Mouse (Mus musculus) spleen, postnatal 10 days (tissue): Measurements from ENCODE around the gene Prtg.

Experiments
- DNase-seq, 2 experiments: peaks; one replicate each; pipeline ENCODE4 v3.0.0; 2021 to 2022; ENCODE audit warnings: low spot score in 2 of 2

Prtg gene

DNA sequence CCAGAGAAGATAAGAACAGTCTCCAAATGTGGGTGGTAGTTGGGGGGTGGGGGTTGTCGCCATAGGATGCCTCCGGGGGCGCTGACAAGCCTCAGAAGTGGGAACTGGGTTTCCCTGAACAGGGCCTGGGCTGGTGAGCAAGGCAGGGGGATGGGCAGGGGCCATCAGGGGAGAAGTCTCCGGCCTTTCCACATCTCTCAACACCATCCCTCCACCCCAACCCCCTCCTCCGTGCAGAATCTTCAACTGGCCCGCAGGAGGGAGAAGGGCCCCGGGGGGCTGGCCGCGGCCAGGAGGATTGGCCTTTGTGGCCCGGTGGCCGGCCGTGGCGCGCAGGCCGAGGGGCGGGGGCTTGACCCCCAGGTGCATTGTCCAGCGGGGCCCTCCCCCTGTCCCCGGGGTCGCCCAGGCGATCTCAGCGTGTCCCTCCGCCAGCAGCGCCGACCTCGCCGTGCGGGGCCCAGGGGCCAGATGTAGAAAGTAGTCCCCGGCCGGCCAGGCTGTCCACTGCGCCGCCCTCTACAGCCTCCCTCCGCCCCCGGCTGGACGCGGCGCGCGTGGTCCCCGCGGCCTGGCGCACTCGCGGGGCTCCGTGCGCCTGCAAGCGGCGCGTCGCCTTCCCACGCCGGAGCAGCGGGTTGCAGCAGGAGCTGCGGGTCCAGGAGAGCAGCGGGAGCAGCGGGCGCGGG is at the start of gene Prtg:
Prtg (plus strand) TSS at position 144 of the 689 bp plus-strand sequence.
- DNase-seq, result peak in 1 of 2 experiments; percentile 15

DNA sequence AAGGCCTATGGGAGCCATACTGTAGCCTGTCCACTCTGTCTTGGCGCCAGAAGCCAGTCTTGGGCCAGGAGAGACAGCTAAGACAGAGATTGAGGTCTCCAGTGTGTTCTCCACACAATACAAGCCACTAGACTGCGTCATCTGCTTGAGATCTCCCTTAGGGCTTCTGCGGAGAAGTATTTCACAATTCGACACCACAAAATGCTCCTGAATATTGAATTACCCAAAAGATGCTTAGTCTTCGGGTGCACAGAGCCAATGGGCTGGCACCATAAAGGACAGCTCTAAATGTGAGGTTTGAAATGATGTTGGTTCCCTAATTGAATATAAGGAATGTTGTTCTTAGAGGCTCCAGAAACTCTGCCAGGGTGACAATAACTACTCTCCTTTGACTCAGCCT is 49.5 kb upstream of the Prtg start:
- DNase-seq, result no peak

DNA sequence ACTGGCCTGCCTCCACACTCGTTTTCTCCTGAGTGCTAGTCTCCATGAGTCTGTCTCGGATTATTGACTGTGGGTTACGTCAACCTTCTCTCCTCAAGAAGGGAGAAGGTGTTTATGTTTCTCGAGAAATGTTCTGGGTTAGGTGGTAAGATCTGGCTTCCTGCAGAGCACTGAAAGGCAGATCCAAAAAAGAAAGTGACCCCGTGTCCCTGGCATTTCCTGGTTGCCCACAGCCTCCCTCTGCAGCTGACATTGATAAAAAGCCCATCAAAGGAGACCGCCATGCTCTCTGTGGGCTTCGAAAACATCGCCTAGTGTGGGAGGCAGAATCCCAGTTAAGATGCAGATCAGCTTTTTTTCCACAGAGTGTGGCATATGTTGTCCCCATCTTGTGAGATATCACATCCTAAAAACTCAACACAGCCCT is 48.0 kb upstream of the Prtg start:
- no peak for DNase-seq

DNA sequence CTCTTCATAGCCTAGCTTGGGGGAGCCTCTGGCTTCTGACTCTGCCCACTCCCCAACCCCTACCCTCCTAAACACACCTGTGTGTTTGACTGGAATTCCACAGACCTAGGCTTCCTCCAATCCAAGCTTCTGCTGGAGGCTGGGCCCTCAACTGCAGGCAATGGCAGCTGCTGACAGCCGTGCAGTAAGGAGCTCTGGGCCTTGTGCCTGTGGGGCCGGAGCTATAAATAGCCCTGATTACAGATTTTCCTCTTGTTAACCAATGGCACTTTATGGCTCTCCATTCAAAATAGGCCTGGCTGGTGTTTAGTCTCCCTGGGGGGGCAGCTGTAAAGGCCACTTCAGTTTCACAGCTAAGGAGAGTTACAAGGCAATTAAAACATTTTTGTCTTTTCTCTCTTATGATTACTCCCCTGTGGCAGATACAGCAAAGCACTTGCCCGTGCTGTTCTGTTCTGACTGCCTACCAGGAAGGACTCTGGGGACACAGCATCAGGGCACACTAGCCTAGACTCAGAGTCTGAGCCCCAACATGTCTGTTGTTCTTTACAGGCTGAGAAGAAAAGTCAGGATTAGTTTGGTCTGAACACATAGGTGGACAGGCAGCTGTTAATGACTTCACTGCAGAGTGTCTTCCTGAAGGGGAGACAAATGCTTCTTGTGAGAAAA is 43.5 kb upstream of the Prtg start:
- DNase-seq, result no peak

DNA sequence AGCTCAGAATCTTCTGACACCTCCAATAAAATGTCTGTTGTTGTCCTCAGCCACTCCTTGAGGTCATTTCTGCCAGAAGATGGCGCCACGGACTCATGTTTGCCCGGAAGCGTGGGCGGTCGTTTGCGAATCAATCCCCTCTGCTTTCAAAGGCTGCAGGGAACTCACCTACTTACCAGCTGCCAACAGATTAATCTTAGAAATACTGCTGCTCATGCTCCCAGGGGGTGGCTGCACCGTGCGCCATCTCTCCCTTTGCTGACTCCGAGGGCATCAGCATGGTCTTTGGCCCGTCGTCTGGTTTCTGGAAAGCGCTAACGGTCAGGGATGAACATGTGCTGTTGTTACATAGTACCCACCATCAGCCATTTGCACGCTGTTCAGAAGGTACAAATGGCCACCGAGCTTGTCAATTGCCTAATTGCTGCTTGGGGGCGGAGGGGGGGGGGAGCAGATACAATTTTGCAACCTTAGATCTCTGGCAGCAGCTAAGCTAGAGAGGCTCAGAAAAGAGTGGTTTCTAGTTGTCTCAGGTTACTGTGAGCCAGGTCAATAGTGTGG is 39.8 kb upstream of the Prtg start:
- DNase-seq, result peak; percentile 71 to 90

DNA sequence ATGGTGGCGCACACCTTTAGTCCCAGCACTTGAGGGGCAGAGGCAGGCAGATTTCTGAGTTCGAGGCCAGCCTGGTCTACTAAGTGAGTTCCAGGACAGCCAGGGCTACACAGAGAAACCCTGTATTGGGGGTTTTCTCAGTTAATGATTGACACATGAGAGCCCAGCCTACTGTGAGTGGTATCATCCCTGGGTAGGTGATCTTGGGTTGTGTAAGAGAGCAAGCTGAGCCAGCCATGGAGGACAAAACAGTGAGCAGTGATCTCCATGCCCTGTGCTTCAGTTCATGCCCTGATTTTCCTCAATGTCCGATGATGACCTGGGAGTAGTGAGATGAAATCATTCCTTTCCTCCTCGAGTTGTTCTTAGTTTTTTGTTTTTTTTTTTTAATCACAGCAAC is 31.7 kb upstream of the Prtg start:
- DNase-seq, result no peak

- DNase-seq, result no peak
Measured at GRCm38 (mm10) chr9:72779004-72779403, 27.7 kb upstream of the Prtg start.

DNA sequence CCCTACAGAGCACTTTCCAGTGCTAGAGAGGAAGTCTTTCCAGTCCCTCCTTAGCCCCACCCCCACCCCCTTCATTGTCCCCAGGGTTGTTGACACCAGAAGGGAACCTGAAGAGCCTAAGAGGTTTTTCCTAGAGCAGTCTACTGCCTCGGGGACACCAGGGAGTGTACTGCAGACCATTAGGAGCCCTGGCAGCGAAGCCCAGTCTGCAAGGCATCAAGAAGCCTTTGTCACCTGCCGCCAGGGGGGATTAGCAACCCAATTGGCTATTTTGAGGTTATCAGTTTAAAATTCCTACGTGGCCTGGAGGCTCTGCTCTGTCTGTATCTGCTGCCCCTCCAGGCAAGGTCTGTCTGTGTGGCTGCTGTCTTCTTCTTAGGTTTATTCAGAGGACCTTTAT is 26.9 kb upstream of the Prtg start:
- DNase-seq, result no peak

GRCm38 (mm10) chr9:72780694-72781093 is 26.0 kb upstream of the Prtg start:
- DNase-seq, result no peak

DNA sequence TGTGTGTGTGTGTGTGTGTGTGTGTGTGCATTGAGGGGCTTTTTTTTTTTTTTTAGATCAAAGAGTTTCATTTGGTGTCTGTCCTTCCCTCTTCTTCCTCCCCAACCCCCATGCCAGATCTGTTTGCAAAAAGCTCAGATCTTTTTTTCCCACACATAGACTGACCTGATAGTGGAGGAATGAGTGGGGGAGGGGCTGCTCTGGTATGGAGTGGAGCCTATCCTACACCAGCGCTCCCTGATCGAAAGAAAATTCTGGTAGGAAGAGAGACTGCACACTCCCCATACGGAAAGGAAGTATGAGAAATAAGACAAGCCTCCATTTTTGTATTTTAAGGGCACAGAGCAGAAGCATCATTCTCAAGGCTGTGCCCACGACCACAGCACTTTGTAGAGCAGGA is 25.2 kb upstream of the Prtg start:
- no peak for DNase-seq

DNA sequence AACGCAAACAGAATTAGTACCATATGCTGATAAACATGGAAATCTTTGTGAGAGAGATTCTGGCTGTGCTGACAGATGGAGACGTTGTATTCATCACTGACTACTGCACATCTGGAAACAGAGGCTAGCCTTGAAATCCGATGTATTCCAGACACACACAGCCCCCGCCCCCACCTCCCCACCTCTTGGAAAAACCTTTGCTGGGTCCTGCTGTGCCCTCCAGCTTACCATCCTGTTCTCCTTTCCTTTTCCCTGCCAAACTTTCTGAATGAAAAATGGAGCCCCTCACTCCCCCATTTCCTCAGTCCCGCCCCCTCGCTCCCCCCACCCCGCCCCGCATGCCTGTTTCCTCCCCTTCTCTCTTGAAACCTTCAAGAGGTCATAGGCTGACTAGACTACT is 24.6 kb upstream of the Prtg start:
- DNase-seq, result no peak

- no peak for DNase-seq
Measured at GRCm38 (mm10) chr9:72787732-72788131, 18.9 kb upstream of the Prtg start.

GRCm38 (mm10) chr9:72790530-72791212 is 16.0 kb upstream of the Prtg start:
- DNase-seq, result no peak

- no peak for DNase-seq
Measured at GRCm38 (mm10) chr9:72791213-72791582, 15.5 kb upstream of the Prtg start.

DNA sequence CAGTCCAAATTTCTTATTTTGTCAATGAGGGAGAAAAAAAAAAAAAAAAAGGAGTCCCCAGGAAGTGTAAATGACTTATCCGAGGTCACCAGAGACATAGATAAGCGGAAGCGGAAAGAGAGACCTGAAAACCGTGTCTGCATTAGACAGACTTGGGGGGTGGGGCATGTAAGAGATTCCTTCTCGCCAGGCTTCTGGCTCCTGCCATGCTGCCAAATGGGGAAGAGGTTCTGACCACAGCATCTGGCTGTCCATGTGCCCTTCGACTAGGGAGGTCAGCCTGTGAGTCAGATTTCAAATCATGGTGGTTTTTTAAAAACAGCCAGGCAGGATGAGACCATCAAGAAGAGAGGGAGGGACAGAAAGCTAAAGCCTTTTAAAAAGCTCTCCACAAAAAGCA is 15.0 kb upstream of the Prtg start:
- DNase-seq, result peak in 1 of 2 experiments; percentile 22

GRCm38 (mm10) chr9:72795243-72795642 is 11.4 kb upstream of the Prtg start:
- no peak for DNase-seq

GRCm38 (mm10) chr9:72797136-72797621 is 9.5 kb upstream of the Prtg start:
- peak in 1 of 2 experiments; percentile 25 for DNase-seq

GRCm38 (mm10) chr9:72803280-72803679 is 3.4 kb upstream of the Prtg start:
- DNase-seq, result no peak

GRCm38 (mm10) chr9:72806146-72806545 is 528 bp upstream of the Prtg start:
- DNase-seq, result no peak

DNA sequence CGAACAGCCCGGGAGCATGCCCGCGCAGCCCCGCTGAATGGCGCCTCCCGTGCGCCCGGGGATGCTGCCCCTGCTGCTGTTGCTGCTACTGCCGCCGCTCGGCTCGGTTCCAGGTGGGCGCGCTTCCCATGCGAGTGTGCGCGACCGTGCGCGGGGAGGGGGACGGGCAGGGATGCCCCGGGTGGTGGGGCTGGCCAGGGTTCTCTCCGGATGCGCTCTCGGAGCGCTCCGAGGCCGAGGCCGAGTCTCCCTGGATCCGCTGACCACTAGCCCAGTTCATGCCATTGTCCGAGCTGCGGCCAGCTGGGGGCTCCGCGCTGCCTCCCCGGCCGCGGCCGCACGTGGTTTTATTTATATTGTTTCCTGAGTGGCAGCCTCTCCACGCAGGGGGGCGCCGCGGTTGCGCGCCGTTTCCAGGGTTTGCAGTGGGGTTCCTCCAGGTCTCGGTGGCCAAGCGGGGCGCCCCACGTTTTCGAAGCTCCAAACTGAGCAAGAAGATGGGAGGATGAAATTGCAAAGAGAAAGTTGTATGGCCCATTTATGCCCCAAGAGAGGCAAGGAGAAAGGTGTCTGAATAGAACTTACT is 839 bp downstream of the Prtg start:
- peak; percentile 9 to 52 for DNase-seq

DNA sequence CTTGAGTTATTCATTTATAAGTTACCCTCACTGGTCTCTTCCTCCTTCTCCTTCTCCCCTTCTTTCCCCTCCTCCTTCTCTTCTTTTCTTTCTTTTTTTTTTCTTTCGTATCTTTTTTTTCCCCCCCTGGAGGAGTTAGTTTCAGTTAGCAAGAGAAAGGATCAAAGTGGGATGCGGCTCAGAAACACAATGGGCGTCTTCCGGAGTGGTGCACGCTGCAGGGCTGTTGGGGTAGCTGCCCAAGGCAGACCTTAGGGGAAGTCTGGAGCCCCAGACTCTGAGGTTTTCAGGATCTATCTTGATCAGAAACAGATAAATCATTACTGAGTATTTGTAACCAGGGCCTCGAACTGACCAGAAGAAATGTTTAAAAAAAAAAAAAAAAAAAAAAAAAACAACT is 1.5 kb downstream of the Prtg start:
- no peak for DNase-seq

GRCm38 (mm10) chr9:72808586-72808985 is 1.9 kb downstream of the Prtg start:
- no peak for DNase-seq
